Mouse (Mus musculus): ENCODE results near the gene Gys1.

DNA sequence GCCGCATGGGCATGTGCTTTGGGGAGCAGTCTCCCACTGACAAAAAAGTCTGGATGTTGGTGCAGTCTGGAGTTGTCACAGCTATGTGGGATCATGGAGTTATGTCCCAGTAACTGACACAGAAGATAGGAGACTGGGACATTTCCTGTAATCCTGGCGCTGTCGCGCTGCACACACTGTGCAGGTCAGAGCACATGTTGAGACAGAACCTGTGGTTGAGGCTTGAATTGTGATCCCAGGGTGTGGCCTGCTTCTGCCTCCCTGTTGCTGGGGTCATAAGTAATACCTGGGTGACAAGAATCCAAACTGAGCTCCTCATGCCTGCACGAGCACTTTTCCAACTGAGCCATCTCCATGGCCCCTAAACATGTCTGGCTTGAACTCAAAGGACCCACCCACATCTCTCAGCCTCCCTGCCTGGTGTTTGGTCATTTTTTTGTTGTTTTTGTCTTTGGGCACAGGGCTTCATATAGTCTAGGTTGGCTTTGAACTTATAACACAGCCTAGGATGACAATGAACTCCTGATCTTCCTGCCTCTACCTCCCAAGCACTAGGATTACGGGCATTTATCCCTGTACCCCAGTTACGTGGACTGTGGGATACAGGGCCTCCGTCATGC lies 57.7 kb downstream of the Gys1 start:
- TF ChIP-seq POLR2AphosphoS2 (IDR thresholded peaks at IDR 0.05; ENCODE audit: low read depth, low read length): no peak
- TF ChIP-seq USF1 (IDR thresholded peaks at IDR 0.05; ENCODE audit: low read depth, low read length): no peak
- no peak for TF ChIP-seq MAX (IDR thresholded peaks at IDR 0.05; ENCODE audit: low read length)
- no peak for TF ChIP-seq CTCF (conservative IDR thresholded peaks at IDR 0.05 in 1 of 2, IDR thresholded peaks at IDR 0.05 in 1 of 2; ENCODE audit: low read depth in 2 of 2, low read length in 2 of 2)
- no peak for TF ChIP-seq NELFE (IDR thresholded peaks at IDR 0.05; ENCODE audit: low read depth, low read length)
- TF ChIP-seq MAFK (IDR thresholded peaks at IDR 0.05; ENCODE audit: insufficient replicate concordance, low read length): no peak
- TF ChIP-seq POLR2A (IDR thresholded peaks at IDR 0.05; ENCODE audit: low read depth, low read length): no peak
- TF ChIP-seq CHD2 (IDR thresholded peaks at IDR 0.05; ENCODE audit: low read length): no peak
- TF ChIP-seq GABPA (IDR thresholded peaks at IDR 0.05; ENCODE audit: insufficient replicate concordance, low read depth, low read length): no peak

All from CH12.LX (cell line).